ENCODE assay signal across 8 mouse cellular contexts in genomic region chr8:60616928-60617327, GRCm38 (mm10). TPM values are rescaled to one million over a fixed set of nuclear protein-coding genes. Genes with fewer than 3 reads are reported as not detected.
DNase-seq lines count a peak whose midpoint lies in the region; ATAC-seq lines count a peak whose summit lies in the region.

No protein-coding gene starts in this region.

- no peak overlapping the region for H3K27ac ChIP-seq in hindbrain, embryonic 14.5 days

- no peak overlapping the region for H3K4me2 ChIP-seq in hindbrain, embryonic 14.5 days (replicated peaks)

- peak; percentile 55; the same call in 1 of the 2 replicates for ATAC-seq in hindbrain, embryonic 14.5 days (ENCODE audit: low FRiP score)

- intact Hi-C loops in left cerebral cortex, postnatal 14 days (cut with DNase I), result loop anchor here (1.0 to 10.0 kb wide), 3 partner anchors 112 to 375 kb away; partner anchors contain the start of genes Aadat, Gm10283 and Nek1
- intact Hi-C loops in left cerebral cortex, postnatal 36 days (cut with DNase I), result loop anchor here (1.0 kb wide), 1 partner anchor 248 kb away; no protein-coding TSS in a partner anchor

- no peaks in the 10 kb centered on the region for H3K27me3 ChIP-seq in hindbrain, embryonic 14.5 days (ENCODE audit: control insufficient read depth, insufficient read depth, low read length)

- H3K9ac ChIP-seq in hindbrain, embryonic 14.5 days, result no peak overlapping the region

- H3K4me3 ChIP-seq in hindbrain, embryonic 14.5 days (replicated peaks; ENCODE audit: low read length), result no peak overlapping the region

- 39% methylated on average over 2 of the region's 2 CpGs for WGBS in hindbrain, embryonic 14.5 days

- no peaks in the 10 kb centered on the region for H3K36me3 ChIP-seq in hindbrain, embryonic 14.5 days (replicated peaks; ENCODE audit: control insufficient read depth, insufficient read depth)

- DNase-seq in cerebellum, adult 18-20 months, result peak; percentile 34 to 55
- no peak for DNase-seq in cerebellum, adult 11-12 months
- peak; percentile 39 to 63 for DNase-seq in left cerebral cortex, postnatal 14 days (ENCODE audit: low spot score in 2 of 2)
- no peak for DNase-seq in left cerebral cortex, postnatal 36 days (ENCODE audit: low spot score in 2 of 2)
- DNase-seq in brain, adult 2 months (ENCODE audit: low read depth, low spot score), result peak; percentile 67
- DNase-seq in hindbrain, embryonic 14.5 days (ENCODE audit: low spot score), result peak; percentile 84
- peak; percentile 53 for DNase-seq in mesoderm, embryonic 11.5 days (ENCODE audit: low read depth, low spot score)
- DNase-seq in spleen, adult 12 weeks (ENCODE audit: low spot score), result no peak

- H3K9me3 ChIP-seq in hindbrain, embryonic 14.5 days (ENCODE audit: control insufficient read depth, low read length), result no peaks in the 10 kb centered on the region

- H3K4me1 ChIP-seq in hindbrain, embryonic 14.5 days (replicated peaks; ENCODE audit: control insufficient read depth, insufficient read depth, low read length), result no peaks in the 10 kb centered on the region

RNA-seq across cellular contexts. Expression of gene Mfap3l, which starts 15.7 kb away (rescaled TPM):
- 10 to 100 TPM; 44.5 to 47.5 TPM for total RNA-seq in left cerebral cortex, postnatal 14 days (2021)
- 10 to 100 TPM; 49.6 to 53.0 TPM for total RNA-seq in left cerebral cortex, postnatal 36 days (2021)
- polyA plus RNA-seq in hindbrain, embryonic 14.5 days (2014; fragmentation: Nextera tagmentation; extraction: Ambion mirVana), result 6.8 and 7.7 TPM in 2 replicates

Comparison
In these comparisons a context has a peak if more than half of its experiments do, and no peak if none do; other contexts are left out.
1. DNase-seq: peak in cerebellum, adult 18-20 months (2 of 2), left cerebral cortex, postnatal 14 days (2 of 2), brain, adult 2 months (single experiment), hindbrain, embryonic 14.5 days (single experiment) and mesoderm, embryonic 11.5 days (single experiment); none in cerebellum, adult 11-12 months (single experiment), left cerebral cortex, postnatal 36 days (0 of 2) and spleen, adult 12 weeks (single experiment).